Mouse (Mus musculus): ENCODE data around the gene Dgkz.

Dgkz gene

GRCm38 (mm10) chr2:91934016-91934415 lies 41.6 kb downstream of the Dgkz start:
- DNase-seq: no peak

- no peak for DNase-seq
Measured at GRCm38 (mm10) chr2:91933471-91933870, 42.2 kb downstream of the Dgkz start.

- no peak for DNase-seq
Measured at GRCm38 (mm10) chr2:91932737-91933350, 42.8 kb downstream of the Dgkz start.

- peak; percentile 63 for DNase-seq
Measured at GRCm38 (mm10) chr2:91932160-91932711, 43.4 kb downstream of the Dgkz start, which contains the start of gene Mdk. Mdk (minus strand) TSS chr2:91932297.

GRCm38 (mm10) chr2:91931328-91932159 lies 44.1 kb downstream of the Dgkz start:
- peak; percentile 71 for DNase-seq

- DNase-seq: no peak
Measured at GRCm38 (mm10) chr2:91930761-91931291, 44.8 kb downstream of the Dgkz start.

GRCm38 (mm10) chr2:91929936-91930335 lies 45.7 kb downstream of the Dgkz start:
- peak; percentile 72 for DNase-seq

GRCm38 (mm10) chr2:91929455-91929854 lies 46.2 kb downstream of the Dgkz start:
- DNase-seq: no peak

GRCm38 (mm10) chr2:91928534-91929350 lies 46.9 kb downstream of the Dgkz start:
- DNase-seq: no peak

- DNase-seq: peak; percentile 85
Measured at GRCm38 (mm10) chr2:91927826-91928533, 47.7 kb downstream of the Dgkz start.

- DNase-seq: no peak
Measured at GRCm38 (mm10) chr2:91926949-91927348, 48.7 kb downstream of the Dgkz start, which contains the start of gene Chrm4. Chrm4 (plus strand) TSS chr2:91927249.

- no peak for DNase-seq
Measured at GRCm38 (mm10) chr2:91925442-91925841, 50.2 kb downstream of the Dgkz start.

- no peak for DNase-seq
Measured at GRCm38 (mm10) chr2:91924726-91925125, 50.9 kb downstream of the Dgkz start.

- DNase-seq: peak; percentile 71
Measured at GRCm38 (mm10) chr2:91923415-91924337, 52.0 kb downstream of the Dgkz start.

- no peak for DNase-seq
Measured at GRCm38 (mm10) chr2:91922586-91923414, 52.9 kb downstream of the Dgkz start.

- DNase-seq: peak; percentile 66
Measured at GRCm38 (mm10) chr2:91921790-91922570, 53.7 kb downstream of the Dgkz start.

- DNase-seq: peak; percentile 62
Measured at GRCm38 (mm10) chr2:91921181-91921789, 54.4 kb downstream of the Dgkz start.

- no peak for DNase-seq
Measured at GRCm38 (mm10) chr2:91920130-91920529, 55.5 kb downstream of the Dgkz start.

- no peak for DNase-seq
Measured at GRCm38 (mm10) chr2:91917096-91917495, 58.6 kb downstream of the Dgkz start.
